Mouse (Mus musculus) midbrain, postnatal 0 days (tissue): ENCODE measurements at regions not wholly inside any gene's neighbourhood (a gene's known extent, or its start where the extent isn't known, plus 50 kb on each side); places are given as distances from the start of the nearest gene placed in this dataset.
A peak's percentile ranks its signal among the peaks of the same experiment; 100 is the strongest.

Experiments
- ATAC-seq: fragments of 200-750 bp; cut with Nextera tagmentation; 2 replicates; pipeline ENCODE4 v1.8.0; 2017; ENCODE audit warnings: moderate number of reproducible peaks, mild to moderate bottlenecking, moderate TSS enrichment, moderate library complexity; ENCODE audit not compliant: low FRiP score
- DNase-seq: peaks from one replicate; pipeline ENCODE4 v3.0.0-alpha.2; 2015; ENCODE audit warnings: low spot score
- H3K27ac ChIP-seq: fragments of 300-500 bp; sonication (generic); 2 replicates; pipeline ENCODE4 v1.5.1; 2014; ENCODE audit warnings: low read depth, mild to moderate bottlenecking, low read length, mixed read lengths
- H3K27me3 ChIP-seq: fragments of 300-500 bp; sonication (generic); 2 replicates; pipeline ENCODE4 v1.6.1; 2014; ENCODE audit warnings: low read length, control low read depth, mixed read lengths; ENCODE audit not compliant: insufficient read depth
- H3K36me3 ChIP-seq: fragments of 300-500 bp; sonication (generic); 2 replicates; pipeline ENCODE4 v1.6.1; 2014; ENCODE audit warnings: low read length, control low read depth, mixed read lengths; ENCODE audit not compliant: insufficient read depth
- H3K4me1 ChIP-seq: fragments of 300-500 bp; sonication (generic); 2 replicates; pipeline ENCODE4 v1.6.1; 2014; ENCODE audit warnings: mild to moderate bottlenecking, control low read depth, antibody characterized with exemption, low read length, mixed read lengths; ENCODE audit not compliant: insufficient read depth
- H3K4me2 ChIP-seq: fragments of 300-500 bp; sonication (generic); 2 replicates; pipeline ENCODE4 v1.6.1; 2014; ENCODE audit warnings: low read depth, mild to moderate bottlenecking, low read length, mixed read lengths; ENCODE audit not compliant: poor library complexity, severe bottlenecking
- H3K4me3 ChIP-seq: fragments of 300-500 bp; sonication (generic); 2 replicates; pipeline ENCODE4 v1.5.1; 2014; ENCODE audit warnings: low read depth, mild to moderate bottlenecking, low read length, moderate library complexity
- H3K9ac ChIP-seq: fragments of 300-500 bp; sonication (generic); replicated peaks from 2 replicates; pipeline ENCODE4 v1.6.1; 2014; ENCODE audit warnings: mild to moderate bottlenecking, low read length, moderate library complexity, mixed read lengths; ENCODE audit not compliant: poor library complexity, severe bottlenecking
- H3K9me3 ChIP-seq: fragments of 300-500 bp; sonication (generic); 2 replicates; pipeline ENCODE4 v1.6.1; 2016; ENCODE audit warnings: low read length, control low read depth
- CTCF ChIP-seq: IDR thresholded peaks from 2 replicates; pipeline ENCODE4 v1.5.1; 2016; ENCODE audit warnings: antibody characterized with exemption, mild to moderate bottlenecking
- WGBS: fragments of 180-500 bp; shearing (Covaris S2); extraction: QIAGEN DNeasy Blood & Tissue Kit; methylation state at CpG from one replicate; pipeline ENCODE4 v1.1.7; 2014; 5-methylcytosine and 5-hydroxymethylcytosine counted together

GRCm38 (mm10) chr15:40223272-40223671 lies 89.1 kb downstream of the 9330182O14Rik start:
- H3K27ac ChIP-seq, result no peak overlapping the region
- WGBS, result 92% methylated on average over 3 of the region's 3 CpGs
- H3K9ac ChIP-seq, result no peak overlapping the region
- no peak overlapping the region for H3K4me2 ChIP-seq
- DNase-seq, result no peak
- TF ChIP-seq CTCF, result peak; percentile 29
- H3K4me1 ChIP-seq, result no peaks in the 10 kb centered on the region
- no peaks in the 10 kb centered on the region for H3K9me3 ChIP-seq
- ATAC-seq, result no peak
- no peaks in the 10 kb centered on the region for H3K36me3 ChIP-seq
- H3K27me3 ChIP-seq, result no peaks in the 10 kb centered on the region
- no peak overlapping the region for H3K4me3 ChIP-seq

- ATAC-seq (no peak), DNase-seq (no peak)
- Histone ChIP-seq H3K36me3 (no peaks in the 10 kb centered on the region), H3K4me2 (no peak overlapping the region), H3K9ac (no peak overlapping the region), H3K9me3 (no peaks in the 10 kb centered on the region), H3K27ac (no peak overlapping the region), H3K27me3 (no peaks in the 10 kb centered on the region), H3K4me3 (no peak overlapping the region), H3K4me1 (no peaks in the 10 kb centered on the region)
- WGBS, result 77% methylated on average over 4 of the region's 4 CpGs
- TF ChIP-seq CTCF, result no peak
Measured at GRCm38 (mm10) chr15:40241764-40242163, 107.6 kb downstream of the 9330182O14Rik start.

GRCm38 (mm10) chr15:40248966-40249365 lies 114.8 kb downstream of the 9330182O14Rik start:
- no peak for DNase-seq
- Histone ChIP-seq H3K9me3 (no peaks in the 10 kb centered on the region), H3K27ac (no peak overlapping the region), H3K4me2 (no peak overlapping the region), H3K4me1 (no peaks in the 10 kb centered on the region), H3K9ac (no peak overlapping the region), H3K36me3 (no peaks in the 10 kb centered on the region), H3K27me3 (no peaks in the 10 kb centered on the region), H3K4me3 (no peak overlapping the region)
- WGBS, result 77% methylated on average over 4 of the region's 4 CpGs
- no peak for ATAC-seq
- no peak for TF ChIP-seq CTCF

GRCm38 (mm10) chr15:40259433-40259832 lies 125.3 kb downstream of the 9330182O14Rik start:
- ATAC-seq, result no peak
- Histone ChIP-seq H3K4me1 (no peaks in the 10 kb centered on the region), H3K9ac (no peak overlapping the region), H3K36me3 (no peaks in the 10 kb centered on the region), H3K27ac (no peak overlapping the region), H3K27me3 (no peaks in the 10 kb centered on the region), H3K9me3 (no peaks in the 10 kb centered on the region), H3K4me3 (no peak overlapping the region), H3K4me2 (no peak overlapping the region)
- DNase-seq, result no peak
- TF ChIP-seq CTCF, result no peak
- 52% methylated on average over 5 of the region's 5 CpGs for WGBS

- no peaks in the 10 kb centered on the region for H3K27me3 ChIP-seq
- H3K9ac ChIP-seq, result no peak overlapping the region
- no peak overlapping the region for H3K4me2 ChIP-seq
- H3K27ac ChIP-seq, result no peak overlapping the region
- DNase-seq (no peak), ATAC-seq (no peak)
- H3K4me3 ChIP-seq, result no peak overlapping the region
- H3K4me1 ChIP-seq, result no peaks in the 10 kb centered on the region
- no peaks in the 10 kb centered on the region for H3K36me3 ChIP-seq
- H3K9me3 ChIP-seq, result no peaks in the 10 kb centered on the region
- TF ChIP-seq CTCF, result no peak
- WGBS, result 76% methylated on average over 1 of the region's 1 CpGs
Measured at GRCm38 (mm10) chr15:40279021-40279420, 144.9 kb downstream of the 9330182O14Rik start.

GRCm38 (mm10) chr15:40280551-40280950 lies 146.4 kb downstream of the 9330182O14Rik start:
- no peaks in the 10 kb centered on the region for H3K9me3 ChIP-seq
- H3K4me3 ChIP-seq, result no peak overlapping the region
- no peak overlapping the region for H3K27ac ChIP-seq
- H3K36me3 ChIP-seq, result no peaks in the 10 kb centered on the region
- no peak overlapping the region for H3K9ac ChIP-seq
- ATAC-seq, result no peak
- no peak for DNase-seq
- no peak overlapping the region for H3K4me2 ChIP-seq
- H3K27me3 ChIP-seq, result no peaks in the 10 kb centered on the region
- no peaks in the 10 kb centered on the region for H3K4me1 ChIP-seq
- no peak for TF ChIP-seq CTCF
